Mouse (Mus musculus) spleen, adult 2 months (tissue): ENCODE results near the gene Nutm1.

Source experiments
- CTCF ChIP-seq: fragments of 200-500 bp; IDR thresholded peaks from 2 replicates; pipeline ENCODE4 v1.5.1; 2011; ENCODE audit warnings: mild to moderate bottlenecking, inconsistent platforms; ENCODE audit not compliant: insufficient read depth, insufficient read length, insufficient replicate concordance; ENCODE audit errors: extremely low read depth
- POLR2A ChIP-seq: fragments of 200-500 bp; IDR thresholded peaks from 2 replicates; pipeline ENCODE4 v1.6.1; 2011; ENCODE audit warnings: low read depth, low read length, inconsistent platforms

GRCm38 (mm10) chr2:112210142-112210541 is 48.9 kb downstream of the Nutm1 start:
- no peak for TF ChIP-seq CTCF
- no peak for TF ChIP-seq POLR2A
